Mouse (Mus musculus) cerebellum, adult 8-10 months (tissue): ENCODE results near the gene Dag1.
"Not testable (repeated sequence)": the region's sequence is repeated elsewhere in the genome, so short reads cannot be mapped to it uniquely, and the experiment has no call there.

ENCODE experiments used
- DNase-seq: peaks from one replicate; pipeline ENCODE4 v3.0.0; 2022

The Dag1 gene

GRCm38 (mm10) chr9:108272691-108273090 lies 8.9 kb upstream of the Dag1 start:
- no peak for DNase-seq

DNA sequence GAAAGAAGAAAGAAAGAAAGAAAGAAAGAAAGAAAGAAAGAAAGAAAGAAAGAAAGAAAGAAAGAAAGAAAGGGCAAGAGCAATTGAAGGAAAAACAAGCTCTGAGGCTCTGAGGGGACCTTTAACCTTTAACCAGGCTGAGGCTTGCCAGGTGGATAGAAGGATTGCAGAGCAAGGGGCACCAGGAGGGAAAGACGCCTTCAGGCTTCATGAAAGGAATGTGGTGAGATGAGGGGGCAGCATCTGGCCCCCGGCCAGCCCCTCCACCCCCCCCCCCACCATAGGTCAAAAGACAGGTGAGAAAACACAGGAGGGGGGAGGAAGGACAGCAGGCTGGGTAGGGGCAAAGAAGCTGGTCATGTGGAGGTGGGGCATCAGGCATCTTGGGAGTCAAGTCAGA lies 8.2 kb upstream of the Dag1 start:
- DNase-seq = no peak

DNA sequence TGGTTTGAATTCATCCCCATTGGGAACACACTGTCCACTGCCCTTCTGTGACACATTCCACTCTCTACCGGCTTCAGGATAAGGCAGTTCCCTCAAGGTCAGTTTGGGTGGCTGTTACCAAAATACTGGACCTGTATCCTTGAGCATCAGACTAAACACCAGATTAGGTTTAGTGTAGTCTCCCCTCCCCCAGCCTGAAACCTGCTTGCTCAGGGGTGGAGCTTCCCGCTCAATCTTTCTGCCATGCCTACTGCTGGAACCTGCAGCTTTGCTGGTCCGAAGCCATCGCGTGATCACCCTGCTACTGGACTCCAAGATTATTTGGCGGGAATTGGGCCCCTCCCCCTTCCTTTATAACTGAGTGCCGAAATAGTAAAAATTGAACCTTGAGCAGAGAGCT lies 4.9 kb upstream of the Dag1 start:
- not testable (repeated sequence) for DNase-seq

GRCm38 (mm10) chr9:108267691-108268090 lies 3.9 kb upstream of the Dag1 start:
- no peak for DNase-seq

DNA sequence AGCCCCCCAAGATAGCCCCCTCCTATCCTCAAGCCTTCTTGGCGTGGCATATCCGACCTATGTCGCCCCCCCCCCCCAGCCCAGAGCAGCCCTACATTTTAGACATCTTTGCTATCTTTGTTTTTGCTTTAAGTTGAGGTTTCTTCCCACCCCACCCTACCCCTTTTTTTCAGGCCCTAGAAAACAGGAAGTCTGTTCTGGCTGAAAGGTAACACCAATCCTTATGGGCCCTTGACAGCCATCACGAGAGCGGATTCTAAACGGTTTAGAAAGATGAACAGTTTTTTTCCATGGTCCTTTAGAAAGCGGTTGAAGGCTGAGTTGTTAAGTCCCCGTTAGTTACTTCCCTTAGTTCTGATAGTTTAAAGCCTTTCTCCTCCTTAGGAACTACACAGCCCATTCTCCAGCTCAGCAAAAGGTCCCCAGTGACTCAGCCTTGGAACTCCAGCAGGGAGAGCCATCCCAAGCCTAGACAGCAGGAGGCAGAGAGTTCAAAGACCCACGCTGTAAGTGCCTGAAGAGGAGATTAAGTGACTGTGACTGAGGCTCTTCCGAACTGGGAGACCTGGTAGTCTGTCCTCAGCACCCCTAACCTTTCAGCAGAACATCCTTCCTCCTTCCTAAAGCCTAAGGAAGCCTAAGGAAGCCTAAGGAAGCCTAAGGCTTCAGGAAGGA lies 2.6 kb upstream of the Dag1 start:
- DNase-seq = no peak

- DNase-seq = peak; percentile 46
Measured at GRCm38 (mm10) chr9:108264191-108264921, 598 bp upstream of the Dag1 start.

DNA sequence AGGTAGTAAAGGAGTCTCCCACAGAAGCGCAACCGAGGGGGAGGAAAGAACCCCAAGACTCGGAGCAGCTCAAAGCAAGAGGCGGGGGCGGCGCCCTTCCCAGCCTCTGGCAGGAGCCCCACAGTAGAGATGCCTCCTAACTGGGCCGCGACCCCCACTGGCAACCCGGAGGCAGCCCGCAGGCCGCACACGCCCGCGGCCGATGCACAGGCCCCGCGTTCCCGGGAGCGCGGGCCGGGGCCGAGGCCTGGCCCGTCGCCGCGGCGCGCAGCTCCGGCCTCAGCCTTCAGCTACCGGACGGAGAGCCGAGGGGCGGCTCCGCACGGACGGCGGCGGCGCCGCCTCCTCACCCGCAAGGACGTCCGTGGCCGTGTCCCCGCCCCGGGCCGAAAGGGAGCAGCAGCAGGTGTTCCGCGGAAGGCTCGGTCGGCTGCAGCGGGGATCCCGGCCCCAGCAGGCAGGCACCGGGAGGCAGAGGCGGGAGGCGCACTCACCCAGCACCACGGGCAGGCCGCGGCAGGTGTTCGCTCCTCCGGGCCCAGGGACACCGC lies 552 bp downstream of the Dag1 start:
- DNase-seq = no peak

DNA sequence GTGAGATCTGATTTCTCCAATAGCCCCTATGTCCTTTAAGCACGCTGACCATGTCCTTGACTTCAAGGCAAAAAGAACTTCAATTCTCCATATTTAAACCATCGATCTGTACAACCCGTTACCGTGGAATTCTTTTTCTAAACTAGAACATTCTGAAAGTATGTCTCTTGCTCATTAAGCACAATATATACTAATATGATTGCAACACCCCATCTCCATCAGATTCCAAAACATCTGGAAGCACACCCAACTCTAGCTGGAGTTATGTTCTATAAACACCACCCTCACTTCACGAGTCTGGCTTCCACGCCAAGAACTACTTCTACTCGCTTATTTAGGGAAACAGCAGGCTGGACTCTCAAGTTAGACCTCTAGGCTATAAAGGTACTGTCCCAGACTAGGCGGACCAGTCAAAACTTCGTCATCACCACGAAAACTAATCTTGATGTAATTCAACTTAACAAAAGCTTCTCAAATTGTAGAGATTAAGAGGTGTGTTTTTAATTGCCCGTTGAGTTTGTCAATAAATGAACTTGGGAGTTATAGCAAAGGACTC lies 1.2 kb downstream of the Dag1 start:
- DNase-seq = no peak

GRCm38 (mm10) chr9:108261865-108262264 lies 1.9 kb downstream of the Dag1 start:
- DNase-seq = no peak

- DNase-seq = no peak
Measured at GRCm38 (mm10) chr9:108260526-108260925, 3.2 kb downstream of the Dag1 start.

GRCm38 (mm10) chr9:108252766-108253165 lies 11.0 kb downstream of the Dag1 start:
- DNase-seq = no peak

GRCm38 (mm10) chr9:108251877-108252276 lies 11.9 kb downstream of the Dag1 start:
- no peak for DNase-seq

DNA sequence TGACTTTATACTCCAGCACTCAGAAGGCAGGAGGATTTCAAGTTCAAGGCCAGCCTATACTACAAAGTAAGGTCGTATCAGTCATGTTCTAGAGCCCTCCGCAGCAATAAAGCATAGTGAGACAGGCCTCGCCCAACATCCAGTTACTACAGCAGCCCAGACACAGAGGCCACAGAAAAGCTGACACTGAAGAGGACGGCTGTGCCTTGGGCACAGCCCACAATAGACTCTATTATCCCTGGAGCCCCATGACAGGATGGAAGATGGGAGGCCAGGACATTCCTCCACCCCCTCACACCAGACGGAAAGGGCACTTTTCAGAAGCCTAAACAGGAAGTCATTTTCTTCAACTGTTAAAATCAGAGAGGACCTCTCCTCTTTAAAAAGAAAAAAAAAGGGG lies 14.8 kb downstream of the Dag1 start:
- DNase-seq = no peak

GRCm38 (mm10) chr9:108244984-108245383 lies 18.8 kb downstream of the Dag1 start:
- no peak for DNase-seq

GRCm38 (mm10) chr9:108244540-108244939 lies 19.2 kb downstream of the Dag1 start:
- DNase-seq = no peak

DNA sequence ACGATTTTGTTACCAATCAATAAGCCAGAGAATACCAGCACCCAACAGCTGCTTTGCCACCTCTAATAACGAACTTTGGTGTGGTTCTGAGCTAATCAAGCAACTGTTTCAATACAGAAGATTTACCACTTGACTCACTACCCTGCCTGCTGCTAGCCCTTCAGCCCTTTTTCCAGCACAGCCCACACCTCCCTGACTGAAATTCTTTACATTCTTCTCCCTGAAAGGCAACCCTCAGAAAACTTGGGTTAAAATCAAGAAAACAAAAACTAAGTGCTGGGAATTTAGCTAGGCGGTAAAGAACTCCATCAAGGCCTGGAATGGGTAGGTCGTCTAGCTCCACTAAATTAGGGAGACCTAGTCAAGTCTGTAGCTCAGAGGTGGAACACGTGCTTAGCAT lies 23.8 kb downstream of the Dag1 start:
- no peak for DNase-seq

- no peak for DNase-seq
Measured at GRCm38 (mm10) chr9:108238831-108239230, 24.9 kb downstream of the Dag1 start.

GRCm38 (mm10) chr9:108238402-108238801 lies 25.4 kb downstream of the Dag1 start:
- no peak for DNase-seq

DNA sequence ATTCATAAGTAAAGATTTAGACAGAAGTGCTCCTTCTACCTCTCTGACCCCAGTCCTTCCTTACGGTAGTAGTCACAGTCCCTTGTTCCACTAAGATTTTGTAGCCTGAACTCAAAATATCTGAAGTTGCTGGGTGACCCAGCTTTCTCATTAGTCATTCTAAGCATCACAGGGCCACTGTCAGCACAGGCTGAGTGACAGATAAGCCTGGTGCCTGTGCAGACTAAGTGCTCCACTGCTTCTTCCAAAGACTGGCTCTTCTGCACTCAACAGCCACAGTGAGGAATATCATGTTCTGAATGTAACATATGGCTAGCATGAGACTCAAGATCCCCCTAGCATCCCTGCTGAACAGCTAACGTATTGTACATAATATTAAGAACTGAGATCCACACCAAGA lies 29.1 kb downstream of the Dag1 start:
- no peak for DNase-seq

GRCm38 (mm10) chr9:108232908-108233307 lies 30.9 kb downstream of the Dag1 start:
- DNase-seq = no peak

- no peak for DNase-seq
Measured at GRCm38 (mm10) chr9:108227911-108228649, 35.7 kb downstream of the Dag1 start.

DNA sequence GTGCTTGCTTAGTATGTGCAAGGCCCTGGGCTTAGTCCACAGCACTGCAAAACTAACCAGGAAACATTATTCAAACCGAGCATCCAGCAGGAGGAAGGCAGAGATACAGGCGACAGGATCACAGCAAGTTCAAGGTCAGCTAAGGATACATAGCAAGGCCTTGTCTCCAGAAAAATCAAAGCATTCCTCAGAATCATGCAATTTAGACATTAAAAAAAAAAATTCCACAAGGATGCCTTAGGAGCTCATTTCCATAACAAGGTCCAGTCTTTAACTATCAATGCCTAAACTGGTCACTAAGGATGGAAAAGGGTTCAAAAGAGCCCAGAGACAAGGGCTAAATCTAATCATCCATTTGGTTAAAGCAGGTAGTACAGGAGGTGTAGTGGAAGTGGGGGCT lies 38.6 kb downstream of the Dag1 start:
- no peak for DNase-seq

DNA sequence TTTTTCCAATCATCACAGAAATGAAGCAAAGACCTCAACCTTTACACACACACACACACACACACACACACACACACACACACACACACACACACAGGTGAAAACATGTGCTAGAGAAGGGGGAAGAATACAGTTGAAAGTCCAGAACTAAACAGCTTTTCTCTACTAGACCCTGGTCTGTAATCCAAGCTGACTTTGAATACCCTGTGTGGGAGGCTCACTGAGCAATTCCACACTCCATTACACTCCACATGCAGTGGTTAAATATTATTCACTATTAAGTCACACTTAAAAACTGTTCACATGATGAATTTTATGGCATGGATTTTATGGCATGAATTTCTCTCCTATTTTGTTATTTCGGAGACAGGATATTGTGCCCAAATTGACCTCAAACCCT lies 40.1 kb downstream of the Dag1 start:
- no peak for DNase-seq
